Mouse (Mus musculus) lung, embryonic 14.5 days (tissue): ENCODE data around the gene Camkv. TPM values are rescaled to one million over a fixed set of nuclear protein-coding genes. Genes with fewer than 3 reads are reported as not detected.
A peak's percentile ranks its signal among the peaks of the same experiment; 100 is the strongest.

Source experiments
- ATAC-seq: fragments of 200-750 bp; cut with Nextera tagmentation; 2 replicates; pipeline ENCODE4 v1.8.0; 2017; ENCODE audit warnings: mild to moderate bottlenecking, moderate TSS enrichment, moderate library complexity; ENCODE audit not compliant: insufficient read depth
- DNase-seq: peaks from one replicate; pipeline ENCODE4 v3.0.0-alpha.2; 2015
- H3K27ac ChIP-seq: fragments of 300-500 bp; sonication (generic); 2 replicates; pipeline ENCODE4 v1.5.1; 2014; ENCODE audit warnings: low read depth, mild to moderate bottlenecking, moderate library complexity
- H3K27me3 ChIP-seq: fragments of 300-500 bp; sonication (generic); 2 replicates; pipeline ENCODE4 v1.6.1; 2014; ENCODE audit warnings: low read length, control low read depth; ENCODE audit not compliant: insufficient read depth
- H3K36me3 ChIP-seq: fragments of 300-500 bp; sonication (generic); 2 replicates; pipeline ENCODE4 v1.6.1; 2014; ENCODE audit warnings: control low read depth; ENCODE audit not compliant: insufficient read depth
- H3K4me1 ChIP-seq: fragments of 300-500 bp; sonication (generic); 2 replicates; pipeline ENCODE4 v1.6.1; 2014; ENCODE audit warnings: antibody characterized with exemption, control low read depth; ENCODE audit not compliant: insufficient read depth
- H3K4me2 ChIP-seq: fragments of 300-500 bp; sonication (generic); 2 replicates; pipeline ENCODE4 v1.6.1; 2014; ENCODE audit warnings: mild to moderate bottlenecking
- H3K4me3 ChIP-seq: fragments of 300-500 bp; sonication (generic); 2 replicates; pipeline ENCODE4 v1.5.1; 2014; ENCODE audit warnings: low read depth, low read length
- H3K9ac ChIP-seq: fragments of 300-500 bp; sonication (generic); 2 replicates; pipeline ENCODE4 v1.6.1; 2014
- H3K9me3 ChIP-seq: fragments of 300-500 bp; sonication (generic); 2 replicates; pipeline ENCODE4 v1.6.1; 2016; ENCODE audit warnings: low read depth, low read length, control low read depth
- CTCF ChIP-seq: IDR thresholded peaks from 2 replicates; pipeline ENCODE4 v1.5.1; 2016; ENCODE audit warnings: antibody characterized with exemption, low read depth
- WGBS: fragments of 180-500 bp; shearing (Covaris S2); extraction: QIAGEN DNeasy Blood & Tissue Kit; methylation state at CpG from one replicate; pipeline ENCODE4 v1.1.7; 2014; 5-methylcytosine and 5-hydroxymethylcytosine counted together
- polyA plus RNA-seq: library from polyadenylated mRNA; unstranded; fragments of >200 nt; fragmentation: Nextera tagmentation; extraction: Ambion mirVana; gene quantifications from 2 replicates; pipeline ENCODE4 v1.2.1, GENCODE M21; 2014

Camkv gene
- polyA plus RNA-seq, 1 experiment from 2014 or later = 2.7 TPM

DNA sequence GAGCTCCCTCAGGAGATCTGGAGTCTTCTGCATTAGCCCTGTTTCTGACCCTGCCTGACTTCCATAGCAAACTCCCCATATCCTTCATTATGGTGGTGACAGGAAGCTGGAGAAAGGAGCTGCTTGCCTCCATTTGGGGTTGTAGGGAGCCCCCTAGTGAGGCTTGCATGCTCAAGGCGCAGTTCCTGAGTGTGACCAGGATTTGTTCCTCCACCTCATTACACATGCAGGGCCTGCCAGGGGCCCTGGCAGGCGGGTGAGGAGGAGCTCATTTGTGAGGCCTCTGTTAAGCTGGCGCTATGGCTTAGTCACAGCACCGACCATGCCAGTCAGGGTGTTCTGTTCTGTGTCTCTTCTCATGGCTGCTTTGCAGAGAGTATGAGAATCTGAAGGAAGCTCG, 26.4 kb downstream of the Camkv start:
- Histone ChIP-seq H3K36me3 (peaks cover 81% of the 10 kb centered on the region), H3K27ac (no peak overlapping the region), H3K27me3 (no peaks in the 10 kb centered on the region), H3K9me3 (no peaks in the 10 kb centered on the region), H3K4me2 (no peak overlapping the region), H3K4me3 (no peak overlapping the region), H3K9ac (no peak overlapping the region), H3K4me1 (no peaks in the 10 kb centered on the region)
- ATAC-seq = no peak
- peak; percentile 77 for DNase-seq
- WGBS = 62% methylated on average over 5 of the region's 5 CpGs
- TF ChIP-seq CTCF = peak; percentile 67

DNA sequence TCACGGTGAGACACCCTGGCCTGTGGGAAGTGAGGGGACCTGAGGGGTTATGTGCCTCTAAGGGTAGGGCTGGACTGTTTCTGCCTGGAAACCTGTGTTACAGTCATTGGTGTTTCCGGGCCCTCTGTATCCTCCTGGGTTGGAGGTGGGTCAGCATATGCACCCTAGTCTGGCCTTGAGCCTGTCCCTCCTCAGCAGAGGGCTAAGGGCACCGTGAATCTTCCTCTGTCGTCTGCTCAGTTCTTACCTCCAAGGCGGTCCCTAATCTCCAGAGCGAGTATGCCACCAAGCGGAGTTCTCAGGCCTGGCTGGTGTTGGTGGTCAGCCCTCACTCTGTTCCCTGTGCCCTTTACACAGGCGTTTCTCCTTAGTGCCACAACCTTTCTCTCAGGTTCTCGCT, 27.4 kb downstream of the Camkv start:
- Histone ChIP-seq H3K36me3 (peaks cover 77% of the 10 kb centered on the region), H3K4me1 (no peaks in the 10 kb centered on the region)

DNA sequence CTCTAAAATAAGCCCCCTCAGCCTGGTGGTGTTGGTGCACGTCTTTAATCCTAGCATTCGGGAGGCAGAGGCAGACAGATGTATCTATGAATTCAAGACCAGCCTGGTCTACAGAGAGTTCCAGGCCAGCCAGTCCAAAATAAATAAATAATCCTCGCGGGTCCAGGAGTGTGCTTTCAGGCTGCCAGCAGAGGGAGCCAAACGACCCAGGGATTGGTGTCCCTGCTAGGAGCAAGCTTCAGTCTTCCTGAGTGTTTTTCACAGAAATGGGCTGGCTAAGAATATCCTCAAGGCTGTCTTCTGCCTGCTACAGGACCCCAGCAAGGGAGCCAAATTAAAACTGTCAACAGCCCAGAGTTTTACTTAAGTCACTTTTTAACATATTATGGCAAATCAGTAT, 28.2 kb downstream of the Camkv start:
- Histone ChIP-seq H3K4me1 (no peaks in the 10 kb centered on the region), H3K9me3 (no peaks in the 10 kb centered on the region), H3K9ac (no peak overlapping the region), H3K36me3 (peaks cover 79% of the 10 kb centered on the region), H3K27me3 (no peaks in the 10 kb centered on the region), H3K4me3 (no peak overlapping the region), H3K4me2 (no peak overlapping the region), H3K27ac (peak overlapping the region; percentile 24; the same call in 1 of the 2 replicates)
- ATAC-seq (peak; percentile 84), DNase-seq (peak; percentile 96)
- 10% methylated on average over 5 of the region's 5 CpGs for WGBS
- peak; percentile 94 for TF ChIP-seq CTCF

More for the DNA sequence above, 27.4 kb downstream of the Camkv start:
- Histone ChIP-seq H3K4me3 (no peak overlapping the region), H3K4me2 (no peak overlapping the region), H3K27ac (no peak overlapping the region), H3K9me3 (no peaks in the 10 kb centered on the region), H3K9ac (no peak overlapping the region), H3K27me3 (no peaks in the 10 kb centered on the region)
- no peak for ATAC-seq
- no peak for TF ChIP-seq CTCF
- DNase-seq = no peak
- 89% methylated on average over 9 of the region's 9 CpGs for WGBS

DNA sequence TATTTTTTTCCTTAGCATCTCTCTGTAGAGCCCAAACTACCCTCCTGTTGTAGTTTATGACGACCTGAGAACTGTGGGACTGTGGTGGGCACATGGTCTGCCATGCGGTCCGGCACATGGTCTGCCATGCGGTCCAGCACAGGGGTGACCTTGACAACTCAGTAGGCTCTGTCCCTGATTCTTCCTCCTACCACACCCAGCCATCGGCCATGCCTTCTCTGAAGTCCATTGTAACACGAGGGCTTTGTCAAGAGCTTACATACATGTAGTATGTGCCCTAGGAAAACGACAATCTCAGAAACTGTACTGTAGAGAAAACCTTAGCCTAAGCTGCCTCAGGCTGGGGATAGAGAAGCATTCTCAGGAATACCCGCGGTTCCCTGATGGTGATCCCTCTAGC, 29.2 kb downstream of the Camkv start:
- DNase-seq (no peak), ATAC-seq (no peak)
- no peak overlapping the region for H3K9ac ChIP-seq
- whole genome bisulfite sequencing = 87% methylated on average over 9 of the region's 9 CpGs
- H3K27ac ChIP-seq = no peak overlapping the region
- no peak overlapping the region for H3K4me2 ChIP-seq
- H3K4me1 ChIP-seq = no peaks in the 10 kb centered on the region
- no peak for TF ChIP-seq CTCF
- no peaks in the 10 kb centered on the region for H3K9me3 ChIP-seq
- H3K27me3 ChIP-seq = no peaks in the 10 kb centered on the region
- H3K4me3 ChIP-seq = no peak overlapping the region
- peaks cover 82% of the 10 kb centered on the region for H3K36me3 ChIP-seq

DNA sequence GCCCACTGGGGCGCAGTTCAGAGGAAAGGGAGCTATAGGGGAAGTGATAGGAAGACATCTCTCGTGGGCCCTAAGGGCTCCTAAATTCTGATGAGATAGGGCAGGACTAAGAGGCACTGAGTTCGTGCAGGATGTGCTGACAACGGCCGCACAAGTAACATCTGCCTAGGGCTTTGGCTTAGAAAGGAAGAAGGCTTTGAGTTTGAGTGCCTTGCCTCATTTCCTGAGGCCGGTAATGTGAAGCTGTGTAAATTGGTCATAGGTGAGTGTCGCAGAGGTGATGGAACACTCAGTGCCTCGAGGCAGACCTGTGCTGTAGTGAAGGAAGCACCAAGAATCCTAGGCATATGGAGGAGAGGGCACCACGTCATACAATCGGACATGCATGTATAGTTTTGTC, 31.2 kb downstream of the Camkv start:
- DNase-seq (no peak), ATAC-seq (no peak)
- no peak for TF ChIP-seq CTCF
- Histone ChIP-seq H3K27me3 (no peaks in the 10 kb centered on the region), H3K9ac (no peak overlapping the region), H3K4me3 (no peak overlapping the region), H3K4me2 (no peak overlapping the region), H3K27ac (no peak overlapping the region), H3K36me3 (peaks cover 81% of the 10 kb centered on the region), H3K4me1 (no peaks in the 10 kb centered on the region), H3K9me3 (no peaks in the 10 kb centered on the region)
- WGBS = 74% methylated on average over 10 of the region's 10 CpGs

DNA sequence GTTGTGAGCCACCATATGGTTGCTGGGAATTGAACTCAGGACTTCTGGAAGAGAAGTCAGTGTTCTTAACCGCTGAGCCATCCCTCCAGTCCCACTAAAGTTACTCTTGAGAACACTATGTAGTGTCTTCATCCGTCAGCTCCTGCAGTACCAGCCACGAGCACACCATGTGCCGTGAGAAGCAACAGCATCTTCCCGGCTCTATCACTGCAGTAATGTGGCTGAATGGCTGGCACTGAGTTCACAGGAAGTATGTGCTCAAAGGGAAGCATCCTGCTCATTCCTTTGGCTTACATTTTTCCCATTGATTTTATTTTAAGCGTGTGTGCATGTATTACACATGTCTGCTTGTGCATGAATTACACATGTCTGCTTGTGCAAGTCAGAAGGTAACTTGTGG, 32.0 kb downstream of the Camkv start:
- ATAC-seq (no peak), DNase-seq (no peak)
- Histone ChIP-seq H3K4me1 (no peaks in the 10 kb centered on the region), H3K9ac (no peak overlapping the region), H3K36me3 (peaks cover 75% of the 10 kb centered on the region), H3K27ac (no peak overlapping the region), H3K4me2 (no peak overlapping the region), H3K9me3 (no peaks in the 10 kb centered on the region), H3K27me3 (no peaks in the 10 kb centered on the region), H3K4me3 (no peak overlapping the region)
- TF ChIP-seq CTCF = no peak
- 80% methylated on average over 6 of the region's 6 CpGs for WGBS

DNA sequence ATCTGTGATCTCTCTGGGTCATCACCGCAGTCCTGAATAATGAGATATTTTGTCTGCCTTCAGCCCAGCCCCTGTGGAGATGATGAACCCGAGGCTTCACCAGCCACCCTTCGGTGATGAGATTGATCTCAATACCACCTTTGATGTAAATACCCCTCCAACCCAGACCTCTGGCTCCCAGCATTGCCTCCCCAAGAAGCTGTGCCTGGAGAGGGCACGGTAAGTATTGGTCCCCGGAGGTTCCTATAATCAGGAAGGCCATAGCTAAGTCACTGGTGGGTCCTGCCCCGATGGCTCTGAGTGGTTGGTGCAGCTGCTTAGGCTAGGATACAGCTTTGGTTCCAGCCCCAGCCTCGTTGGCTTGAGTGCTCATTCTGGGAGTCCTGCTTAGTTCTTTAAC, 33.1 kb downstream of the Camkv start:
- Histone ChIP-seq H3K4me2 (no peak overlapping the region), H3K4me3 (no peak overlapping the region), H3K27me3 (no peaks in the 10 kb centered on the region), H3K9ac (no peak overlapping the region), H3K4me1 (no peaks in the 10 kb centered on the region), H3K36me3 (peaks cover 64% of the 10 kb centered on the region), H3K9me3 (no peaks in the 10 kb centered on the region), H3K27ac (no peak overlapping the region)
- TF ChIP-seq CTCF = no peak
- ATAC-seq (no peak), DNase-seq (no peak)
- WGBS = 91% methylated on average over 7 of the region's 7 CpGs

DNA sequence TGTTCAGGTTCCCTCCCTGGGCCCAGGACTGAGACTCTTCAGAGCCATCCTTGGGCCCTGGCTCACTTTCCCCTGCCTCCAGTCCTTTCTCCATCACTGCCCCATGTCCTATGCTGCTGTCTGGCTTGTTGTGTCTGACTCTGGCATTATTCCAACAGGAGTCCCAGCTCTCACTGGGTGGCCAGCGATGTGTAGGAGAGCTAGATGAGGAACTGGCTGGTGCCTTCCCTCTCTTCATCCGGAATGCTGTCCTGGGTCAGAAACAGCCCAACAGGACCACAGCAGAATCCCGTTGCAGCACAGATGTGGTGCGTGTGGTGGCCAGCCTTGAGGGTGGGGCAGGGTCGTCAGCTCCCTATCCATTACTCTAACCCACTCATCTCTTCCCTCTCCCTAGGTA, 34.8 kb downstream of the Camkv start:
- TF ChIP-seq CTCF = no peak
- peak; percentile 44 for DNase-seq

More for the DNA sequence above, 34.8 kb downstream of the Camkv start:
- no peak for ATAC-seq
- H3K4me3 ChIP-seq = no peak overlapping the region
- peaks cover 53% of the 10 kb centered on the region for H3K36me3 ChIP-seq
- H3K27ac ChIP-seq = no peak overlapping the region
- H3K27me3 ChIP-seq = no peaks in the 10 kb centered on the region
- H3K4me1 ChIP-seq = no peaks in the 10 kb centered on the region; the same call in 1 of the 2 replicates
- H3K9me3 ChIP-seq = no peaks in the 10 kb centered on the region
- no peak overlapping the region for H3K9ac ChIP-seq
- 63% methylated on average over 5 of the region's 5 CpGs for WGBS
- no peak overlapping the region for H3K4me2 ChIP-seq
